Comparison of ENCODE assay signal across 8 mouse cellular contexts in the genomic region with DNA sequence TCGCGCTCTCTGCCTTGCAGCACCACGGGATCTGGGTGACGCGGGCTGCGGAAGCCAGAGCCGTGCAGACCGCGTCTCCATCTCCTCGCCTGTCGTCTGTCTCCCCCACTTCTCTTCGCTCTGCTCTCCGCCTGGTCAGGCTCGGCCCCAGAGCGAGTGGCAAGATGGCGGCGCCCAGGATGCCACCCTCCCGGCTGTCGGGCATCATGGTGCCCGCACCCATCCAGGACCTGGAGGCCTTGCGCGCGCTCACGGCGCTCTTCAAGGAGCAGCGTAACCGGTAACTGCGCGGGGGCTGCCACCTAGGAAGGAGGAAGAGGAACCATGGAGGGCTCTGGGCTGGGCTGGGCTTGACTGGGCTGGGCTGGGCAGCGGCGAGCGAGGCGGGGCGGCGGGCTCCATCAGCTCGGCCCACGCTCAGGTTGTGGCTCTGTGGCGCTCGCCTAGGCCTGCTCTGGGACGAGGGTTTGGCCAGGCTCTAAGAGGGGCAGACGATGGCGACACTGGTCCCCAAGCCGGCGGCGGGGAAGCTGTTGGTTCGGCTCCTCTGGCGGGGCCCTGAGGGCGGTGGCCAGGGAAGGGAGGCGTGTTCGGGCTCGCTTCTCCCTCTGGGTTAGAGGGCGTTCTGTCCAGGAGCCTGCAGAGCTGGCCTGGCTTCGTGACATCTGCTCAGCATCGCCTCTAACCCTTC. TPM values are rescaled to one million over a fixed set of nuclear protein-coding genes. Genes with fewer than 3 reads are reported as not detected.
DNase-seq lines count a peak whose midpoint lies in the region; ATAC-seq lines count a peak whose summit lies in the region.

No protein-coding gene starts in this region.

- H3K27me3 ChIP-seq in hindbrain, embryonic 14.5 days (ENCODE audit: control insufficient read depth, insufficient read depth, low read length): no peaks in the 10 kb centered on the region

- H3K9me3 ChIP-seq in hindbrain, embryonic 14.5 days (ENCODE audit: control insufficient read depth, low read length): no peaks in the 10 kb centered on the region

- WGBS in hindbrain, embryonic 14.5 days: under 1% methylated on average over 53 of the region's 54 CpGs

- H3K36me3 ChIP-seq in hindbrain, embryonic 14.5 days (replicated peaks; ENCODE audit: control insufficient read depth, insufficient read depth): no peaks in the 10 kb centered on the region

- H3K9ac ChIP-seq in hindbrain, embryonic 14.5 days: peak overlapping the region; percentile 89

- ATAC-seq in hindbrain, embryonic 14.5 days (ENCODE audit: low FRiP score): peak; percentile 93

- H3K4me2 ChIP-seq in hindbrain, embryonic 14.5 days (replicated peaks): peak overlapping the region; percentile 83

- peak; percentile 93 for DNase-seq in R1 (ENCODE audit: low read depth, low spot score)
- DNase-seq in cerebellum, postnatal 25 days: peak; percentile 82 to 88
- DNase-seq in frontal cortex, postnatal 25 days (ENCODE audit: low spot score in 2 of 2): peak; percentile 51 to 62
- peak; percentile 83 for DNase-seq in hindbrain, embryonic 14.5 days (ENCODE audit: low spot score)
- DNase-seq in layer of hippocampus, postnatal 36 days: peak; percentile 79 to 82
- peak; percentile 68 for DNase-seq in lung, postnatal 25 days (ENCODE audit: low spot score)
- DNase-seq in retina, adult 2 months (ENCODE audit: low read depth, low spot score): peak; percentile 61
- DNase-seq in thymus, postnatal 25 days: peak; percentile 82

- peak overlapping the region; percentile 94 for H3K27ac ChIP-seq in hindbrain, embryonic 14.5 days

- peaks cover 28% of the 10 kb centered on the region for H3K4me1 ChIP-seq in hindbrain, embryonic 14.5 days (replicated peaks; ENCODE audit: control insufficient read depth, insufficient read depth, low read length)

- peak overlapping the region; percentile 78 for H3K4me3 ChIP-seq in hindbrain, embryonic 14.5 days (replicated peaks; ENCODE audit: low read length)

RNA-seq across cellular contexts. Expression of a gene that starts 0.4 kb away (rescaled TPM):
- 534 and 568 TPM in 2 replicates for polyA plus RNA-seq in hindbrain, embryonic 14.5 days (2014; fragmentation: Nextera tagmentation; extraction: Ambion mirVana)
- total RNA-seq in layer of hippocampus, postnatal 36 days (2021): 100 to 1,000 TPM; 290 to 315 TPM

Comparison
In these comparisons a context has a peak if more than half of its experiments do, and no peak if none do; other contexts are left out.
1. Peak in every context shown above with its lines: DNase-seq, ATAC-seq, H3K4me3 ChIP-seq and H3K27ac ChIP-seq.